Mouse (Mus musculus) erythroblast, embryonic 14.5 days (primary cell): ENCODE measurements around the gene Ssr3. TPM values are rescaled to one million over a fixed set of nuclear protein-coding genes. Genes with fewer than 3 reads are reported as not detected.

Source experiments
- H3K27me3 ChIP-seq: 2 replicates; pipeline ENCODE4 v1.6.1; 2012; ENCODE audit warnings: inconsistent platforms; ENCODE audit not compliant: control insufficient read depth
- H3K36me3 ChIP-seq: 2 replicates; pipeline ENCODE4 v1.6.1; 2012; ENCODE audit warnings: mild to moderate bottlenecking, inconsistent platforms; ENCODE audit not compliant: control insufficient read depth
- H3K4me1 ChIP-seq: 2 replicates; pipeline ENCODE4 v1.6.1; 2012; ENCODE audit warnings: inconsistent platforms; ENCODE audit not compliant: control insufficient read depth
- H3K4me3 ChIP-seq: replicated peaks from 2 replicates; pipeline ENCODE3; 2012; ENCODE audit warnings: moderate library complexity, mild to moderate bottlenecking, inconsistent platforms
- H3K9me3 ChIP-seq: 2 replicates; pipeline ENCODE4 v1.6.1; 2012; ENCODE audit warnings: low read length, inconsistent platforms, mixed read lengths; ENCODE audit not compliant: control insufficient read depth
- GATA1 ChIP-seq: IDR thresholded peaks from 2 replicates; pipeline ENCODE4 v1.6.1; 2012; ENCODE audit warnings: low read length, inconsistent platforms, mixed read lengths
- TAL1 ChIP-seq: IDR thresholded peaks from 3 replicates; pipeline ENCODE4 v1.6.1; 2012; ENCODE audit warnings: low read length, inconsistent platforms, mixed read lengths
- polyA plus RNA-seq: library from polyadenylated mRNA; stranded (reverse); fragments of >175 nt; gene quantifications from 2 replicates; pipeline ENCODE4 v1.2.3, GENCODE M21; 2012

Gene Ssr3
- polyA plus RNA-seq, 1 experiment = 0.71 TPM

DNA sequence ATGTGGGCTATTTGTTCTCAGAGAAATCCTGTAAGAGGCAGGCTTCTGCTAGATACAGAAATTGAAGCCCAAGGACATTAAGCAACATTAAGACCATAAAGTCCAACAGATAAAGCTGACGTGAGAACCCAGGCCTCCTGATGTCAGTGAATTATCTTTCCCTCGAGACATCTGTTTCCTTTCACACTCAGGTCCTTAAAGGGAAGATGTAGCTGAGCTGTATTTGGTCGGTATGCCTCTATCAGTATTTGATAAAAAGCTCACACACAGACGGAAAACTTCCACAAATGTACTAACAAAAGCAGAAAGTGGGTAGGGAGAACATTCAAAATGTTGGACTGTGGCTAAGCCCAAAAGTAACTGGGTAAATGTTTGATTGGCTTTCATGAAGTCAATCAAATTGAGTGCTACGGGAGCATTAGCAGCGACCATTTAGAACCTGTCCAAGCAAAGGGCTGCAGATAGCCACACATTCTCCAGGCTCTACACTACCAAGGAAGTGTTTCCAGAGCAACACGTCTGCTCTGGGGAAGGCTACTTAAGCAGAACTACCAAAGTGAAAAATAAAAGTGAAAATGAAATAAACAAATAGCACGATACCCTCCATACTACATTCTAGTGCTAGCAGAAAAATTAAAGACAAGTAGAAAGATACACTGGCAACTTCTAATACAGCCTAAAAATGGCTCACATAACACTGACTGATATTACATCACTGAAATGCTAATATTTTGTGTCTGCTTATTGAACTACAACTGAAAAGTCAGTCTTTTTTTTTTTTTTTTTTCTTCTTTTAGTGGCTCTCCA, 32.1 kb downstream of the Ssr3 start:
- Histone ChIP-seq H3K4me3 (no peak overlapping the region), H3K9me3 (no peaks in the 10 kb centered on the region), H3K27me3 (no peaks in the 10 kb centered on the region), H3K4me1 (no peaks in the 10 kb centered on the region), H3K36me3 (no peaks in the 10 kb centered on the region)
- no peak for TF ChIP-seq GATA1

DNA sequence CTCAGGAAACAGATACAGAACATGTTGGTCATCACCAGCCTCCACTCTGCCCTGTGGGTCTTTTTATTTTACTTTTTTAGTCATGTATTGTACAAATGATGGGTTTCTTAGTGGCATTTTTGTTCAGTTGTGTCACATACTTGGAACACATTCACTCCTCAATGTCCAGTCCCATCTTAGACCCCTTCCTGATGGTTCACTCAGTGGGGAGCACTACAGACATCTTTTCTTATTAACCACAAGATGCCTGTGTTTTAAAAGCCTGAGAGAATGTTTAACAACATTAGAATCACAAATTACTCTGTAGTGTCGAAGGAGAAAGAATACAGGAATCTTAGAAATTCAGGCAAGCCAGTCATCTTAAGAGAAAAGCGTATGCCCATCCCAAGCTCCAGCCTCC, 33.6 kb downstream of the Ssr3 start:
- H3K4me3 ChIP-seq = no peak overlapping the region
- H3K4me1 ChIP-seq = no peaks in the 10 kb centered on the region
- no peaks in the 10 kb centered on the region for H3K9me3 ChIP-seq
- H3K27me3 ChIP-seq = no peaks in the 10 kb centered on the region
- TF ChIP-seq GATA1 (no peak), TAL1 (no peak)
- no peaks in the 10 kb centered on the region for H3K36me3 ChIP-seq

DNA sequence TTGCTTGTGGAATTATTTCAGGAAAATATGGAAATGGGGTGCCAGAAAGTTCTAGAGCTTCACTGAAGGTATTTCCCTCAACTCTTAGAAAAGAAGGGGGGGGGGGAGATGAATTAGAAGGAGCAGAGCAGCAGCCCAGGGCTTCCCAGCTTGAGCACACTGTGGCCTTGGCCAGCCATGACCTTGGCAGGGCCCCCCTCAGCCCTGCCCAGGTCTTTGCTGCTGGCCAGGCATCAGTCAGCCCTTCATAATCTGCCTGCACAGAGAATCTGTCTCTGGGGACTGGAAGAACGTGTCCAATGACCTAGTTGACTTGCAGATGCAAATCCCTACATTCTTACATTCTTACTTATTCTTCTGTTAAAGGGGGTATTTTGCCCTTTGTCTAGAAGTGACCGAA, 34.1 kb downstream of the Ssr3 start:
- Histone ChIP-seq H3K27me3 (no peaks in the 10 kb centered on the region), H3K36me3 (no peaks in the 10 kb centered on the region), H3K9me3 (no peaks in the 10 kb centered on the region), H3K4me3 (no peak overlapping the region), H3K4me1 (no peaks in the 10 kb centered on the region)
- TF ChIP-seq TAL1 = no peak
- no peak for TF ChIP-seq GATA1

DNA sequence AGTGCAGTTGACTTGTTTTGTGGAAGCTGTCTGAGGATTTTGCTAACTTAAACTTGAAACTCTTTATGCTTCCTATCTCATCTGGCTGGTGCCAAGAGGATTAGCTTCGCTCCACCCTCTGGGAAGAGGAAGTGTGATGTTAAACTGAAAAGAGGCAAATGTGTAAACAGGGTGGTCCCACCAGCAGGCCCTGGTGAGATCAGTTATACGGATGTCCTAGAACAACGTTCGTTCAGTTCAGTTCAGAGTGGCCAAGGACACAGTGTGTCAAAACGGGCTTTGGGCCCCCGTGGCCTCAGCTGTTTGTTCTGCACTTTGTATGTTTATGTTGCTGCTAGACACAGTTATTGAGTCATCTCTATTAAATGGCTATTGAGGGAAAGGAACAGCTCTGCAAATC, 36.9 kb downstream of the Ssr3 start:
- Histone ChIP-seq H3K9me3 (no peaks in the 10 kb centered on the region), H3K36me3 (no peaks in the 10 kb centered on the region), H3K4me3 (no peak overlapping the region), H3K4me1 (no peaks in the 10 kb centered on the region), H3K27me3 (no peaks in the 10 kb centered on the region)
- no peak for TF ChIP-seq GATA1
- no peak for TF ChIP-seq TAL1

DNA sequence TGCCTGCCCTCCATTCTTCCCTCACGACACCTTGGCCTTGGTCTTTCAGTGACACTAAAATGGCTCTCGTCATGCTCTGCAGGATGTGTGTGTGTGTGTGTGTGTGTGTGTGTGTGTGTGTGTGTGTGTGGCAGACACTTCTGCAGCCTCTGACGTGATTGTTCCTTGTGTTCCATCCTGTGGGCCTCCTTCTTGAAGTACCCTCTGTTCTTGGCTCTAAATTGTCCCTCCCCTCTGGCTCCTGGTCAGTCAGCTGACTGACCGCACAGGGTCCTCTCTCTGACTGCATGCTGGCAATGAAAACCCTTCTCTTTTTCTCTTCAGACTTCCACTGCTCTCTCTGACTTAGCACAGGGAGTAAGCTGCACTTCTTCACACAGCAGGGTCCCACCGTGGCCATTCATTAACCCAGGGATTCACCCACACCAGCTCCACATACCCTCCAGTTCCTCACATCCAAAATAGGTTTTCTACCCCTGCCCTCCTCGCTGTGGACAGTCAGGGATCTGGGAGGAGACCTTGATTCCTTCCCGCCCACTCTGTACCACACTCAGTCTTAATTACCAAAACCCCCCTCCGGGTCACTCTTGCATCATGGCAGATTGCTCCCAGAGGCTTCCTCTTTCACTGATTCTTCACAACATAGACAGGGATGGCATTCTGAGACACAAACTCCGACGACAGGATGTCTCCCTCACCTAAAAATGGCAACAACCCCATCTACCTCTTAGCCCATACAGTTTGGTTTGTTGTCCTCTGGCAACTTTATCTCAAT, 39.0 kb downstream of the Ssr3 start:
- no peaks in the 10 kb centered on the region for H3K4me1 ChIP-seq
- no peaks in the 10 kb centered on the region for H3K27me3 ChIP-seq
- no peaks in the 10 kb centered on the region for H3K9me3 ChIP-seq
- no peak for TF ChIP-seq TAL1
- TF ChIP-seq GATA1 = no peak
- no peaks in the 10 kb centered on the region for H3K36me3 ChIP-seq
- no peak overlapping the region for H3K4me3 ChIP-seq

DNA sequence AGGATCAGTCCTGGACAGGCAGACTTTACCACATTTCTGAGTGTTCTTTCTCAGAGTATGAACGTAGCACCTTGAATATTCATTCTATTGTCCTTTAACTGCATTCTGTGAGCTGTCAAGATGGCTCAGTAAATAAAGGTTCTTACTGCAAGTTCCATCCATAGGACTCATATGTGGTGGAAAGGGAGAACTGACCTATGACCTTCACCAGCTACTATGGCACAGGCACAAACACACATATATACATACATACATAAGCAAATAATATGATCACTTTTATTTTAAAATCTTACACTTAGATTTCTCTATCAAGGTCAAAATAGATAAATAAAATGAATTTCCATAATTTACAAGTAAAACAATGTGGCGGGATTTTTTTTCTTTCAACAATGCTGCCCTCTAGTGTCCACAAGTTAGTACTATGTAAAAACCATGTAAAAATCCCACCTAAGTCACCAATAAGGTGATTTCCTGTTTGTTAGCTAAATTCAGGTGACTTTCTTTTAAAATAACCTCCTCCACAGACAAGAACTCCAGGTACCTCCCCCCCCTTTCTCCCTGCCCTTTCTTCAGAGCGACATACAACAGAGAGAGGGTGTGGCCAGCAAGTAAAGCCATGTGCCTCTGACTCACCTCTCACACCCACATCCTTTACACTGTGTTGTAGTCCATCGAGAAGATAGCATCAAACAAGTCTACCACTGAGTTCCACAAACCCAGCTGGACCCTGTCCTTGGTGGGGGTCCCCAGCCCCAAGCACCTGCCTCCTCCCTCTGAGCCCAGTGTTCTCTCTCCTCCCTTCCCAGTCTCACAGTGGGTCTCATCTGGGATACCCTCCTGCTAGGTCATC, 39.9 kb downstream of the Ssr3 start:
- Histone ChIP-seq H3K4me1 (no peaks in the 10 kb centered on the region), H3K36me3 (no peaks in the 10 kb centered on the region), H3K9me3 (no peaks in the 10 kb centered on the region), H3K27me3 (no peaks in the 10 kb centered on the region), H3K4me3 (no peak overlapping the region)
- TF ChIP-seq TAL1 = no peak
- TF ChIP-seq GATA1 = no peak

DNA sequence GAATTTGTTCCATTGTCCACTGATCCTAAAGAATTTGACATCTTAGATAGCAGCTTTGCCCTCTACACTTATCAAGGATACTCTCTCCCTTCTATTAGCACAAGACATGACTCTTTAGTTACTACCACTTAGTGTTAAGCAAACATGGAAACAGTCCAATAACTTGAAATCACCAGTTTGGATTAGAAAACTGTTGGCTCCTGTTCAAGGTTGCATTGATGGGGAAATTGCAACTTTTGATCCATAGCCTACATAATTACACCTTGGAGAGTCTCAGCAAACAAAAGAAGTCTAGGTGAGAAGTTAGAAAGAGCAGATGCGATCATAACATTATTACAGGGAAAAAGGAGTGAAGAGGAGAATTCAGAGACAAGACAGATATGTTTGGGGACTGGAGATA, 46.2 kb downstream of the Ssr3 start:
- H3K4me1 ChIP-seq = no peaks in the 10 kb centered on the region
- H3K36me3 ChIP-seq = no peaks in the 10 kb centered on the region
- H3K4me3 ChIP-seq = no peak overlapping the region
- no peaks in the 10 kb centered on the region for H3K27me3 ChIP-seq
- H3K9me3 ChIP-seq = no peaks in the 10 kb centered on the region
- TF ChIP-seq TAL1 = no peak

DNA sequence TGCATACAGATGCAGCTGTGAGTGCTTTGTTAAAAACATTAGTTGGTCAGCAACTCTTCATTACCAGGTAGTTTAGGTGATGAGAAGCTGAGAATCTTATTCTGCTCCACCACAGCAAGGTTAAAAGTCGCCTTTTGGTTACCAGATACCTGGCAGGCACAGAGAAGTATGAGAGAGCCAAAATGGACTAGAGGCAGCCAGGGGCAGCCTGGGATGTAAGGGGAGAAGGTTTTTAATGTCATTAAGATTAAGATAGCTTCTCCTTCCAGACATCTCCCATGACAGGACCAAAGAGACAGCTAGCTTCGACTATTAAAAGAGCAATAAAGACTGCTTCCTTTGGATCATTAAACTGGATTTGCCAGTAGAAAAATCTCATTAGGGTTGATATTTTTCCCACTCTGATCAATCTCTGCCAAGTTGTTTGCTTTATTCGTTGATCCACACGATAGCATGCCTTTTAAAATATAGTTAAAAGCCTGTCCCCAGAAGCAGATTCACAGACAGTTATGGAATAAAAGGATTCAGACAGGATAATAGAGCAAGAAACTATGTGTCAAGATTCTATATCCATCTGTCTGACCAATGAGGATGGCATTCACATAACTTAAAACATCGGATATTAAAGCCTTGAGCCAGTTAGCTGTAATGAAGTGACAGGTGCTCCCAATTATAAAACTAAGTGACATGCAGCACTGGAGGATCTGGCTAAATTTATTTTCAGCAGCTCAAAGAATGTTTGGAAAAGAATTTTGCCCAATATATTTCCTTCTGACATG, 52.1 kb downstream of the Ssr3 start:
- Histone ChIP-seq H3K27me3 (no peaks in the 10 kb centered on the region), H3K4me3 (no peak overlapping the region)

More for the DNA sequence above, 52.1 kb downstream of the Ssr3 start:
- TF ChIP-seq TAL1 = no peak
- Histone ChIP-seq H3K4me1 (no peaks in the 10 kb centered on the region), H3K36me3 (no peaks in the 10 kb centered on the region), H3K9me3 (no peaks in the 10 kb centered on the region)
